Mouse (Mus musculus) heart, embryonic 15.5 days (tissue): ENCODE data around the gene Megf11. TPM values are rescaled to one million over a fixed set of nuclear protein-coding genes. Genes with fewer than 3 reads are reported as not detected.
A peak's percentile ranks its signal among the peaks of the same experiment; 100 is the strongest.
"Not testable (repeated sequence)": the region's sequence is repeated elsewhere in the genome, so short reads cannot be mapped to it uniquely, and the experiment has no call there.

ENCODE experiments used
- ATAC-seq: fragments of 200-750 bp; cut with Nextera tagmentation; replicated peaks from 2 replicates; pipeline ENCODE4 v1.8.0; 2017; ENCODE audit warnings: low read depth, moderate TSS enrichment; ENCODE audit not compliant: insufficient number of reproducible peaks, insufficient read depth, low FRiP score
- H3K27ac ChIP-seq: fragments of 300-500 bp; sonication (generic); 2 replicates; pipeline ENCODE4 v1.5.1; 2015; ENCODE audit warnings: mild to moderate bottlenecking, inconsistent platforms
- H3K27me3 ChIP-seq: fragments of 300-500 bp; sonication (generic); 2 replicates; pipeline ENCODE4 v1.6.1; 2015; ENCODE audit warnings: inconsistent platforms
- H3K36me3 ChIP-seq: fragments of 300-500 bp; sonication (generic); 2 replicates; pipeline ENCODE4 v1.6.1; 2015; ENCODE audit warnings: mild to moderate bottlenecking, inconsistent platforms
- H3K4me1 ChIP-seq: fragments of 300-500 bp; sonication (generic); replicated peaks from 2 replicates; pipeline ENCODE4 v1.6.1; 2015; ENCODE audit warnings: inconsistent platforms
- H3K4me2 ChIP-seq: fragments of 300-500 bp; sonication (generic); 2 replicates; pipeline ENCODE4 v1.6.1; 2015; ENCODE audit warnings: inconsistent platforms, mild to moderate bottlenecking, moderate library complexity
- H3K4me3 ChIP-seq: fragments of 300-500 bp; sonication (generic); 2 replicates; pipeline ENCODE4 v1.5.1; 2015; ENCODE audit warnings: mild to moderate bottlenecking, inconsistent platforms
- H3K9ac ChIP-seq: fragments of 300-500 bp; sonication (generic); 2 replicates; pipeline ENCODE4 v1.6.1; 2015; ENCODE audit warnings: mild to moderate bottlenecking, inconsistent platforms
- H3K9me3 ChIP-seq: fragments of 300-500 bp; sonication (generic); replicated peaks from 2 replicates; pipeline ENCODE4 v1.6.1; 2016; ENCODE audit warnings: inconsistent platforms
- WGBS: fragments of 180-500 bp; shearing (Covaris S2); methylation state at CpG from one replicate; pipeline ENCODE4 v1.1.7; 2015; ENCODE audit warnings: mixed read lengths; 5-methylcytosine and 5-hydroxymethylcytosine counted together
- polyA plus RNA-seq: library from polyadenylated mRNA; unstranded; fragments of >200 nt; fragmentation: Nextera tagmentation; extraction: Ambion mirVana; gene quantifications from 2 replicates; pipeline ENCODE4 v1.2.1, GENCODE M21; 2015

Gene Megf11
- polyA plus RNA-seq, 1 experiment from 2014 or later = 0.63 TPM

GRCm38 (mm10) chr9:64664612-64665011, 279.2 kb downstream of the Megf11 start:
- Histone ChIP-seq H3K4me3 (no peak overlapping the region), H3K36me3 (no peaks in the 10 kb centered on the region), H3K4me1 (no peaks in the 10 kb centered on the region), H3K27ac (no peak overlapping the region), H3K9ac (no peak overlapping the region), H3K4me2 (no peak overlapping the region), H3K27me3 (peaks cover 12% of the 10 kb centered on the region), H3K9me3 (no peaks in the 10 kb centered on the region)
- WGBS = 9% methylated on average over 1 of the region's 1 CpGs
- no peak for ATAC-seq

- H3K27me3 ChIP-seq = peaks cover 11% of the 10 kb centered on the region
- H3K36me3 ChIP-seq = no peaks in the 10 kb centered on the region
- H3K9ac ChIP-seq = no peak overlapping the region
- no peak for ATAC-seq
- no peaks in the 10 kb centered on the region for H3K9me3 ChIP-seq
- H3K4me2 ChIP-seq = no peak overlapping the region
- no peaks in the 10 kb centered on the region for H3K4me1 ChIP-seq
- 32% methylated on average over 4 of the region's 4 CpGs for WGBS
- no peak overlapping the region for H3K27ac ChIP-seq
- no peak overlapping the region for H3K4me3 ChIP-seq
Measured at GRCm38 (mm10) chr9:64666549-64666948, 281.1 kb downstream of the Megf11 start.

- WGBS = 4% methylated on average over 5 of the region's 5 CpGs
Measured at GRCm38 (mm10) chr9:64667513-64667912, 282.1 kb downstream of the Megf11 start.

GRCm38 (mm10) chr9:64668001-64668400, 282.6 kb downstream of the Megf11 start:
- Histone ChIP-seq H3K27me3 (peaks cover 11% of the 10 kb centered on the region), H3K9ac (no peak overlapping the region), H3K4me3 (no peak overlapping the region), H3K9me3 (no peaks in the 10 kb centered on the region), H3K27ac (no peak overlapping the region), H3K4me1 (no peaks in the 10 kb centered on the region), H3K36me3 (no peaks in the 10 kb centered on the region), H3K4me2 (no peak overlapping the region)
- 64% methylated on average over 2 of the region's 2 CpGs for WGBS
- no peak for ATAC-seq

More at GRCm38 (mm10) chr9:64667513-64667912, 282.1 kb downstream of the Megf11 start:
- Histone ChIP-seq H3K4me1 (no peaks in the 10 kb centered on the region), H3K27ac (no peak overlapping the region), H3K27me3 (peaks cover 11% of the 10 kb centered on the region), H3K4me2 (no peak overlapping the region), H3K36me3 (no peaks in the 10 kb centered on the region), H3K9ac (no peak overlapping the region), H3K4me3 (no peak overlapping the region), H3K9me3 (no peaks in the 10 kb centered on the region)
- no peak for ATAC-seq

- H3K36me3 ChIP-seq, H3K4me1 ChIP-seq, H3K9ac ChIP-seq, H3K27ac ChIP-seq, ATAC-seq, H3K9me3 ChIP-seq, H3K4me2 ChIP-seq, H3K27me3 ChIP-seq, H3K4me3 ChIP-seq: not testable (repeated sequence)
- 35% methylated on average over 8 of the region's 11 CpGs for WGBS
Measured at GRCm38 (mm10) chr9:64671341-64672319, 286.2 kb downstream of the Megf11 start.

- Histone ChIP-seq H3K4me2 (no peak overlapping the region), H3K27me3 (no peaks in the 10 kb centered on the region), H3K36me3 (no peaks in the 10 kb centered on the region), H3K27ac (no peak overlapping the region), H3K4me3 (no peak overlapping the region), H3K4me1 (no peaks in the 10 kb centered on the region; the same call in 1 of the 2 replicates), H3K9me3 (no peaks in the 10 kb centered on the region), H3K9ac (no peak overlapping the region)
- no peak for ATAC-seq
- whole genome bisulfite sequencing = 66% methylated on average over 13 of the region's 13 CpGs
Measured at GRCm38 (mm10) chr9:64687122-64688014, 301.9 kb downstream of the Megf11 start.

- H3K27ac ChIP-seq = no peak overlapping the region
- H3K4me3 ChIP-seq = no peak overlapping the region
- H3K4me2 ChIP-seq = no peak overlapping the region
- no peaks in the 10 kb centered on the region for H3K27me3 ChIP-seq
- WGBS = 48% methylated on average over 1 of the region's 1 CpGs
- H3K9ac ChIP-seq = no peak overlapping the region
- H3K4me1 ChIP-seq = no peaks in the 10 kb centered on the region; the same call in 1 of the 2 replicates
- H3K36me3 ChIP-seq = no peaks in the 10 kb centered on the region
- ATAC-seq = no peak
- no peaks in the 10 kb centered on the region for H3K9me3 ChIP-seq
Measured at GRCm38 (mm10) chr9:64688015-64688394, 302.6 kb downstream of the Megf11 start.

GRCm38 (mm10) chr9:64690771-64691170, 305.3 kb downstream of the Megf11 start:
- H3K9ac ChIP-seq = no peak overlapping the region
- WGBS = 79% methylated on average over 2 of the region's 2 CpGs
- H3K9me3 ChIP-seq = no peaks in the 10 kb centered on the region
- H3K4me1 ChIP-seq = no peaks in the 10 kb centered on the region; the same call in 1 of the 2 replicates
- no peak for ATAC-seq
- peaks cover 7% of the 10 kb centered on the region; the same call in 1 of the 2 replicates for H3K36me3 ChIP-seq
- no peak overlapping the region for H3K27ac ChIP-seq
- no peak overlapping the region for H3K4me3 ChIP-seq
- H3K27me3 ChIP-seq = no peaks in the 10 kb centered on the region
- no peak overlapping the region for H3K4me2 ChIP-seq

GRCm38 (mm10) chr9:64691176-64691575, 305.8 kb downstream of the Megf11 start:
- 9% methylated on average over 7 of the region's 7 CpGs for WGBS
- Histone ChIP-seq H3K27me3 (no peaks in the 10 kb centered on the region), H3K9me3 (no peaks in the 10 kb centered on the region), H3K4me1 (no peaks in the 10 kb centered on the region; the same call in 1 of the 2 replicates), H3K27ac (no peak overlapping the region), H3K9ac (no peak overlapping the region), H3K36me3 (peaks cover 7% of the 10 kb centered on the region; the same call in 1 of the 2 replicates), H3K4me2 (no peak overlapping the region), H3K4me3 (no peak overlapping the region)
- ATAC-seq = peak; percentile 68

GRCm38 (mm10) chr9:64693094-64693493, 307.7 kb downstream of the Megf11 start:
- H3K4me1 ChIP-seq = no peaks in the 10 kb centered on the region
- H3K36me3 ChIP-seq = peaks cover 7% of the 10 kb centered on the region; the same call in 1 of the 2 replicates
- ATAC-seq = no peak
- no peaks in the 10 kb centered on the region for H3K27me3 ChIP-seq
- 75% methylated on average over 2 of the region's 2 CpGs for WGBS
- H3K9me3 ChIP-seq = no peaks in the 10 kb centered on the region
- no peak overlapping the region for H3K9ac ChIP-seq
- no peak overlapping the region for H3K4me3 ChIP-seq
- no peak overlapping the region for H3K4me2 ChIP-seq
- H3K27ac ChIP-seq = no peak overlapping the region

GRCm38 (mm10) chr9:64695266-64695665, 309.8 kb downstream of the Megf11 start:
- WGBS = 95% methylated on average over 1 of the region's 1 CpGs
- no peak overlapping the region for H3K4me3 ChIP-seq

More at GRCm38 (mm10) chr9:64695266-64695665, 309.8 kb downstream of the Megf11 start:
- Histone ChIP-seq H3K27me3 (no peaks in the 10 kb centered on the region), H3K27ac (no peak overlapping the region), H3K4me1 (no peaks in the 10 kb centered on the region), H3K4me2 (no peak overlapping the region), H3K9ac (no peak overlapping the region), H3K9me3 (no peaks in the 10 kb centered on the region), H3K36me3 (peaks cover 7% of the 10 kb centered on the region; the same call in 1 of the 2 replicates)
- ATAC-seq = no peak
